Mouse (Mus musculus) frontal cortex, adult 2 months (tissue): Measurements from ENCODE around the gene Pecr. TPM values are rescaled to one million over a fixed set of nuclear protein-coding genes. Genes with fewer than 3 reads are reported as not detected.
A peak's percentile ranks its signal among the peaks of the same experiment; 100 is the strongest.
"Not testable (repeated sequence)": the region's sequence is repeated elsewhere in the genome, so short reads cannot be mapped to it uniquely, and the experiment has no call there.

Experiments
- DNase-seq, 2 experiments: peaks; one replicate each; pipeline ENCODE4 v3.0.0; 2022; ENCODE audit warnings: low spot score in 1 of 2; ENCODE audit errors: extremely low spot score in 1 of 2
- polyA plus RNA-seq: library from polyadenylated mRNA; depleted of rRNA; stranded (reverse); fragments of >200 nt; gene quantifications from 2 replicates; pipeline ENCODE4 v1.2.3, GENCODE M21; 2012

The Pecr gene
- polyA plus RNA-seq, 1 experiment: 8.6 TPM

GRCm38 (mm10) chr1:72288527-72289150 lies 4.5 kb upstream of the Pecr start:
- no peak for DNase-seq

GRCm38 (mm10) chr1:72287893-72288292 lies 3.8 kb upstream of the Pecr start:
- no peak for DNase-seq

GRCm38 (mm10) chr1:72286904-72287303 lies 2.8 kb upstream of the Pecr start:
- DNase-seq: no peak

DNA sequence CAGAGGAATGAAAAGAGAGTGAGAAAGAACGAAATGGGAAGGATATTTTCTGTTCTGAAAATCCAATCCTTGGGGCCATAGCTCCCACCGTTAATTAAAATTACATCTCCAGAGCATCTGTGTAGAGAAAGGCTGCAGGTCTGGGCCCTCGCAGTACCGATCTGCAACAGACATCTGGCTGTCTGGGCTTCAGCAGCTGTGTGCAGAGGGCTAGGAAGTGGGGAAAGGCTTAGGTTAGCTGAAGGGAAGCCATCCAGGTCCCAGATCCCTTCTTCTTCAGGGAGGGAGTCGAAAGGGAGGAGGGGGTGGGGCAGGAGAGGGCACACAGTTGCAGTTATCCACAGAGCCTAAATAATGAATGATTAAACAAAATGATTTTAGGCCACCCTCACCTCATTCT lies 425 bp upstream of the Pecr start:
- no peak for DNase-seq

DNA sequence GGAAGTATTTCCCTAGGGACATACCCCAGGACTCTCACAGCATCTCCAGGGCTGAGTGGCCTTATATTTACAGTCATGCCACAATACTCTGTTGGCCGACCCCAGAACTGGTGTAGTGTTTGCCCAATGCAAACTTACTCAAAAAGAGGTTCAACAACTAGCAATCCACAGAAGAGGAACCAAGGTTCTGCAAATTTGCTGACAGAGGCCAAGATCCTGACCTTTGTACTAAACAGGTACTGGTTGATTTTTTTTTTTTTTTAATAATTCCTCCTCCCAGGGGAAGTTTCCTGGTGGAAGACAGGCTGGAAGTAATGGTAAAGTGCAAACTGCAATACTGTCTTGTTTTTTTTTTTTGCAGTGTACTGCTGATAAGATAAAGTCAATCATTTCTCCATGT lies 1.5 kb downstream of the Pecr start:
- DNase-seq: no peak

DNA sequence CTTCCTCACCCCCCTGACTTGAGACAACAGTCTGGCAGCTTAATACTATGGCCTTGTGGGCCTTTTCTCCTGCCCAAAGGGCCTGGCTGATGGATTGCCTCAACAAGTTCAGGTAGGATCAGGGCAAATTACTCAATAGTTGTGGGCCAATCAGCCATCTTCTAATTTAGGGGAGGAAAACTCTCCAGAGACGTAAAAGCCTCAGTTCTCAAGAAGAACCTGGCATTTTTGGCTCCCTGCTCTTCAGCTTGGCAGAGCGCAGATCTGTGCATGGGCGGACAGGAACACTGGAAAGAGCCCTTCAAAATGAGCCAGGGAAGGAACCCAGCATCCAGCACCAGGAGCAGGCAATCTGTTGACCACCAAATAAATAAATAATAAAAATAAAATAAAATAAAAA lies 6.0 kb downstream of the Pecr start:
- peak in 1 of 2 experiments; percentile 45 for DNase-seq

DNA sequence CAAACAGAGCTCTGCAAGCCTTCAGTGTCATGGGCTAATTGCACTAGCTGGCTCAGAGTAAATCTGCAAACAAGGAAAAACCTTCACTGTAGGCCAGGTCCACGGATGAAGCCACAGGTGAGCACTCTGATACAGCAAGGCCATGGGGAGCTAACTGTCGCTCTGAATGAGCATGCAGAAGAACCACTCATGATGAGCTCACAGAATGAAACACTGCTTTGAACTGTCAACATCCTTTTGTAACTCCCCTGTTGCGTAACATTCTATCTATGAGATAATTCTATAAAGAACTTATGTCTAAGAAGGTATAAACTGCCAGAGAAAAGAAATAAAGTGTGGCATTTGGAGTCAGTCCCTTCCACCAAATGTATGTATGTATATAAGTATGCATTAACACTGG lies 21.0 kb downstream of the Pecr start:
- no peak for DNase-seq

DNA sequence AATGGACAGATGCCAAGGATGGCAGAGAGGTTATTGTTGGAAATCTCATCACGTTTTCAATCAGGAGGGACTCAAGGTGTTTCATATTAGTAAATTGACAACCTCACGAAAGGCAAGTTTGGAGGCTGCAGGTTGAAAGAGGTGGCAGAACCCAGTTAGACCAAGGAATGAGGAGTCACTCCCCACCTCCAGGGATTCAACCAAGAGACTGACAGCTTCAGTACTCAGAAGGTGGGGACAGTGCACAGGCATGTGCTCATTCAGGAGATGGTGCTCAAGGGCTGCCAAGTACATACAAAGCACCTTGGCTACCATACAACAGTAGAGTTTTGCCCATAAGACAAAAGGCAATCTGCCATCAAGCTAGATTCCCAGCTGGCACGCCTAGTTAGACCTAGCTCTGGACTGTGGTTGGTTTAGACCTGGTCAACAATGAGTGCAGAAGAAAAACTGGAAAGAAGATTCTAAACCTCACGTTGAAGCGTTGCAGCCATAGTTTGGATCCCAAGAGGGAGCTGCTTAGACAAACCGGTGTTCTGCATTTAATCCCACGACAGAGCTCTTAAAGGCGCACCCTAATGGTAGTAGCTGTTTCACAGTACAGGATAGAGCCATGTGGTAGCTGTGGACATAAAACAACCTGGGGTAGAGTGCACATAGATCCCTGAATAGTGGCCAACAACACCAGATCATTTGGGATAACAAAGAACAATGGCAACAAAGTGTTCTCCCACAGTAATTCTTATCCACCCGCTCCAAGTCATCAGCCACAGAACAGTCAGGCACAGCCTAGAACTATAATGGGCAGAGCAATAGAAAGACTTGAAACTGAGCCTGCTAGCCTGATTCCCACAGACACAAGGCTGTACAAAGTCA lies 27.5 kb downstream of the Pecr start:
- DNase-seq: no peak

GRCm38 (mm10) chr1:72255854-72256175 lies 28.3 kb downstream of the Pecr start:
- no peak for DNase-seq

- peak; percentile 62 to 65 for DNase-seq
Measured at GRCm38 (mm10) chr1:72255062-72255853, 28.9 kb downstream of the Pecr start.

DNA sequence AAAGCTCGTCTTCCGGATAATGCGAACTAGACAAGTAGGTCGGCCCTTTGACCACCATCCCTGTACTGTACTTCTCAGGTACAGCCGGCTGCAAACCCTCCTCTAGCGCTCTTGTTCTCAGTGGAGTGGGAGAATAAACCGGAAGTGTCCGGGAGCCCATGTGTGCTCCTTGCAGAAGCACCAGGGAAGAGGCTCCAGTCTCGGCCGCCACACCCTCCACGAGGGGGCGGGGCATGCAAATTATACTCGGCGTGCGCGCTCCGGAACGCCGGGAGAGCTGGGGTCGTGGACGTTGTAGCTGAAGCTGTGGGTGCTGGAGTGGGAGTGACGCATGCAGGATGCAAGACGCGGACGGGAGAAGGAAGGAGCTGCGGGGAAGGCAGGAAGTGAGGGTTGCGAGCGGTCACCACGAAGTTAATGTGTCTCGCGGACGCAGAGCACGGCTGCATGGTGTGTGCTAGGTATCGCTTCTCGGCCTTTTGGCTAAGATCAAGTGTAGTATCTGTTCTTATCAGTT lies 29.5 kb downstream of the Pecr start:
- DNase-seq: peak; percentile 72 to 86

GRCm38 (mm10) chr1:72253881-72254491 lies 30.1 kb downstream of the Pecr start:
- DNase-seq: peak in 1 of 2 experiments; percentile 17

DNA sequence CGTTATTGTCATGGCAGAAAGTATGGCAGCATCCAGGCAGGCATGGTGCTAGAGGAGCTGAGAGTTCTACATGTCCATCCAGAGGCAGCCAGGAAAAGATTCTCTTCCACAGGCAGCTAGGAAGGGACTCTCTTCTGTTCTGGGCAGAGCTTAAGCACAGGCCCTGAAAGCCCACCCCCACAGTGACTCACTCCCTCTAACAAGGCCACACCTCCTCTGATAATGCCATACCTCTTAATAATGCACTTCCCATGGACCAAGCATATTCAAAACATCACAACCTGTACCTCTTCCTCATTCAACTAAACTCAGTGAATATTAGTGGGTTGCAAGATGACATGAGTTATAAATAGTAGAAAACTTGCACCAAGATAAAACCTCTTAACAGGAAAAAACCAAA lies 32.3 kb downstream of the Pecr start:
- DNase-seq: no peak

DNA sequence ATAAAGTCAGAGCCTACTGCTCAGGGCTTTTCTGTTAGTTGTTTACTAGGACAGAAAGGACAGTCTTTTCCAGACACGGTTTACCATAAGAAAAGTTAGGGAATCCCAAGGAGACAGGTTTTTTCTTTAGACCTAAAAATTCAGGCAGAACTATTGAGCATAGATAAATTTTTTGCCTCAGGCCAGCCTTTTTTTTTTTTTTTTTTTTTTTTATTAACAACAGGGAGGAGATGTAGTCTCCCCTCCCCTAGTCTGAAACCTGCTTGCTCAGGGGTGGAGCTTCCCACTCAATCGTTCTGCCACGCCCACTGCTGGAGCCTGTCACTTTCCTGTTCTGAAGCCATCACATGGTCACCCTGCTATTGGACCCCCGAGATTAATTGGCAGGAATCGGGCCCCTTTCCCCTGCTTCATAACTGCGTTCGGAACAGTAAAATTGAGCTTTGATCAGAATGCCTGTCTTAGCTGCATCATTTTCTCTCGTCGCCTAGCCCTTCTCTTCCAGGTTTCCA lies 35.8 kb downstream of the Pecr start:
- DNase-seq: not testable (repeated sequence)

DNA sequence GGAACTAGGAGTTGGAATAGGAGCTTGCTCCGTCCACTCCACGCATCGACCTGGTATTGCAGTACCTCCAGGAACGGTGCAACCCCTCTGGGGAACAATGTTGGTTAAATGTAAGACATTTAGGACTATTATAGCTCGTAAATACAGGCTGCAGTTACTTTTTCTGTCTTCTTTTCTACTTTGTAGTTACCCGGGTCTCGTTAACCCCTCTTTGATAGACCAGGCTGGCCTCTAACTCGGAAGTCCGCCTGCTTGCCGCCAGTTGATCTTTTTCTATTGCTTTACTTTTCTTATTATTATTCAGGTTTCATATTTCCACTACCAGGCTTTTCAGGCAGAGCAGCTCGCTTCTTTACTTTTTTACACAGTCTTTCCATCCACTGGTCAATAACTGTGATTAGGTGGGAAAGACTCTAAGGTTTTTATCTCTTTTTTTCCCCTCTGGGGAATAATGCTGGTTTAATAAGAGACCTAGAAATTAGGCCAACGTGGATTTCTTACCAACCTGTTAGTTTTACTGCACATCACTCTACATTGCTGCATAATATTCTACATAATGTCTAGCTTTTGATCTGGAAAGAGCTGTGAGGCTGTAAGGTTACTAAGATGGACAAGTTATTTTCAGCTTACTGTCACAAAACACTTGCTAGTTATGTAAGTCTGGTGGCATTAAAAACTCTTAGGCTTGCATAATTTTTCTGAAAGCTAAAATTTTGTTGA lies 39.6 kb downstream of the Pecr start:
- DNase-seq: peak in 1 of 2 experiments; percentile 53

DNA sequence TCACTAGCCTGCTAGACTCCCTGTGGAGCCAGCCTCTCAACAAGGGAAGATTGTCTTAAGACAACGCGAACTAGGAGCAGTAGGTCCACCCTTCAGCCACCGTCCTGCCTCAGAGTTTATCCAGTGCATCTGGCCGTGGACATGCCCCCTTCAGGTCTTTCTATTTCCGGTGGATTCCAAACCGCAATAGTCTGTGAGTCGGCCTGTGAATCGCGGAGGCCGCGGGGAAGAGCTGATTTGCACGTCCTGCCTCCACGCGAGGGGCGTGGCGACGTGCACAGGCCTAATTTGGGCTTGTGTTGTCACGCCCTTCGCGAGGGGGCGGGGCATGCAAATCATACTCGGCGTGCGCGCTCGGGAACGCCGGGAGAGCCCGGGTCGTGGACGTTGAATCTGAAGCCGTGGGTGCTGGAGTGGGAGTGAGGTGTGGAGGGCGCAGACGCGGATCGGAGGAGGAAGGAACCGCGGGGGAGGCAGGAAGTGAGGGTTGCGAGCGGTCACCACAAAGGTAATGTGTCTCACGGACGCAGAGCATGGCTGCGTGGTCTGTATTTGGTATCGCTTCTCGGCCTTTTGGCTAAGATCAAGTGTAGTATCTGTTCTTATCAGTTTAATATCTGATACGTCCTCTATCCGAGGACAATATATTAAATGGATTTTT lies 40.3 kb downstream of the Pecr start:
- peak; percentile 88 to 96 for DNase-seq

- no peak for DNase-seq
Measured at GRCm38 (mm10) chr1:72242581-72243143, 41.5 kb downstream of the Pecr start.

- not testable (repeated sequence) for DNase-seq
Measured at GRCm38 (mm10) chr1:72239113-72239512, 45.0 kb downstream of the Pecr start.

DNA sequence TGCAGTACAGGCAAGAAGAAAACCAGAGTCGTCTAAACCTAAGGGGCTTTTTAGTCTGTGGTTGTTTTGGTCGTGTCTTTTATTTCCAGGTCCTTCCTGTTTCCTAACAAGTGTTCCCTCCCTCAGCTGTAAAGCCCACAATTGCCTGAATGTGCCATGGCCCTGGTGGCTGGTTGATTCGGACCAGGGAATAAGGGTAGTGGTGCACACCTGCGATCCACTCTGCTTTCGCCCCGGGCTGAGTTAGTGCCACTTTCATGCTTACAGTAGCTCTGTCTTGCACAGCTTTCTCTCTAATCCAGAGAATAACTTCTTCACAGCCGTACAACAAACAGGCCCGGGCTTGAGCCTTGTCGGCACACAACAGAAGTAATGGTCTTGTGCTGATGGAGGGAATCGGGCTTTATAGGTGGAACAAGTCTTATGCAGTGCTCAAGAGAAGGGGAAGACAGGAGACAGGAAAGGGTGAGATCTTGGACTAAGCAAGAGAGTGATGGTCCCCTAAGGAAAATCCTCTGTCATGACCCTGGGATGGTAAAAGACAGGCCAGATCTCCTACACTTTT lies 46.0 kb downstream of the Pecr start:
- no peak for DNase-seq
